Comparison of ENCODE assay signal across 12 mouse cellular contexts in the genomic region with DNA sequence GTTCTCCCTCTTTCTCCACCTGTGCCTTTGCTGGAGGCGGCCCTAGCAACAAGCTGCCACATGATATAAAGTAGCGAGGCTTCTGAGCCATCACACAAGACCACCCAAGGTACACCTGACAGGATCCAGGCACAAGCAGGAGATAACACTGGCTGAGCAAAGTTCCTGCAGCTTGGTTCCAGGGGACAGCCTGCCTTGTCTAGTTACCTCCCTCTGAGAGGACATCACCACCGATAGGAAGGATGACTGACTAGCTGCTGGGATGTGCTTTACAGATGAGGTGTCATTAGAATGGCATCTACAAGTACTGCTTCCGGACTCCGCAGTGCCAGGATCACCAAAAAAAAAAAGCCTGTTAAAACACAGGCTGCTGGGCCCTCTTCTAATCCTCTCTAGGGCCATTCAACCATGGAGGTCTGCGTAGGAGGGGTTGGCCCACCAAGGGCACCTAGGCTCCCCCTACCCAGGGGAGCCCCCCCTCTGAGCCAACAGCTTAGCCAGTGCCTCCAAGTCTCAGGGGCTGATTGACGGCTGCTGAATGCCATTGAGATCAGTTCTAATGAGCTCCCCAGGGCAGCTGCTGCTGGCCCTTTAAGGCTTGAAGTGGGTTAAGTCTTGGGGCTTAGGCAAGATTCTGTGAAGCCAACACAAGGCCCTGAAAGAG.
DNase-seq lines count a peak whose midpoint lies in the region; ATAC-seq and TF ChIP-seq lines count a peak whose summit lies in the region.
"Had no signal": no experiment of that assay in that cellular context is flagged by ENCODE, and none has a peak within 500 bp of the region (broad histone marks: within the 10 kb centered on the region; RNA-seq: fewer than 3 reads in every experiment).

No protein-coding gene starts in this region.

- no peaks in the 10 kb centered on the region for H3K36me3 ChIP-seq in hindbrain, embryonic 10.5 days
- H3K36me3 ChIP-seq in hindbrain, embryonic 16.5 days (ENCODE audit: control insufficient read depth, insufficient read depth, low read length), result no peaks in the 10 kb centered on the region
- no peaks in the 10 kb centered on the region for H3K36me3 ChIP-seq in forebrain, embryonic 10.5 days (replicated peaks)
- H3K36me3 ChIP-seq in limb, embryonic 12.5 days, result no peaks in the 10 kb centered on the region

- ATAC-seq in hindbrain, embryonic 16.5 days, result no peak
- ATAC-seq in Patski, result peak; percentile 80
- peak; percentile 33; the same call in 1 of the 2 replicates for ATAC-seq in limb, embryonic 12.5 days (ENCODE audit: insufficient number of reproducible peaks, insufficient read depth, low FRiP score, low TSS enrichment, low read depth)

- DNase-seq in hindbrain, embryonic 10.5 days (ENCODE audit: low spot score), result peak; percentile 22
- DNase-seq in Patski (ENCODE audit: low read depth, low spot score), result no peak
- DNase-seq in forebrain, embryonic 10.5 days (ENCODE audit: extremely low spot score, low spot score), result peak; percentile 69
- DNase-seq in left cerebral cortex, adult 11 months (ENCODE audit: low spot score), result no peak
- no peak for DNase-seq in spleen, adult 12 weeks (ENCODE audit: low spot score)
- no peak for DNase-seq in heart, postnatal 14 days
- DNase-seq: layer of hippocampus, adult 9-11 months; thymus, adult 2 months had no signal

- no peak overlapping the region for H3K4me2 ChIP-seq in hindbrain, embryonic 16.5 days (ENCODE audit: low read length)
- H3K4me2 ChIP-seq in limb, embryonic 12.5 days, result peak overlapping the region; percentile 17; the same call in 1 of the 2 replicates

- H3K9ac ChIP-seq in hindbrain, embryonic 16.5 days (ENCODE audit: low read depth, low read length), result no peak overlapping the region
- no peak overlapping the region for H3K9ac ChIP-seq in limb, embryonic 12.5 days (replicated peaks)

- H3K27me3 ChIP-seq in hindbrain, embryonic 10.5 days (ENCODE audit: insufficient read depth, poor library complexity, severe bottlenecking), result no peaks in the 10 kb centered on the region
- H3K27me3 ChIP-seq in hindbrain, embryonic 16.5 days (replicated peaks; ENCODE audit: control insufficient read depth, insufficient read depth, low read length), result no peaks in the 10 kb centered on the region
- H3K27me3 ChIP-seq in Patski, result no peaks in the 10 kb centered on the region
- peaks cover 20% of the 10 kb centered on the region for H3K27me3 ChIP-seq in forebrain, embryonic 10.5 days (ENCODE audit: poor library complexity, severe bottlenecking)
- H3K27me3 ChIP-seq in limb, embryonic 12.5 days, result peaks cover 19% of the 10 kb centered on the region
- H3K27me3 ChIP-seq: CH12.LX had no signal

- 10% methylated on average over 7 of the region's 7 CpGs for WGBS in hindbrain, embryonic 10.5 days
- 23% methylated on average over 7 of the region's 7 CpGs for WGBS in hindbrain, embryonic 16.5 days
- WGBS in forebrain, embryonic 10.5 days, result 2% methylated on average over 7 of the region's 7 CpGs
- 9% methylated on average over 7 of the region's 7 CpGs for WGBS in limb, embryonic 12.5 days

- in situ Hi-C loops in Patski (cut with MboI; ENCODE audit: low pct_unique_long_range_greater_than_20kb), result no loop called here

- intact Hi-C loops in heart, postnatal 14 days (cut with DNase I), result no loop called here

- no peak overlapping the region for H3K4me3 ChIP-seq in hindbrain, embryonic 10.5 days
- H3K4me3 ChIP-seq in hindbrain, embryonic 16.5 days (ENCODE audit: low read length), result no peak overlapping the region
- peak overlapping the region; percentile 6; the same call in 1 of the 2 replicates for H3K4me3 ChIP-seq in forebrain, embryonic 10.5 days
- H3K4me3 ChIP-seq in limb, embryonic 12.5 days (replicated peaks), result no peak overlapping the region

- no peak for TF ChIP-seq CTCF in Patski (IDR thresholded peaks at IDR 0.05)

- CTCF ChIA-PET in Patski (lab: Charles Lee), result interaction anchor here (0.8 to 1.3 kb wide), 2 partner anchors 11 to 124 kb away, joined by 3 read pairs; no protein-coding TSS in a partner anchor

- peaks cover 30% of the 10 kb centered on the region for H3K4me1 ChIP-seq in hindbrain, embryonic 10.5 days (replicated peaks)
- H3K4me1 ChIP-seq in hindbrain, embryonic 16.5 days (ENCODE audit: control insufficient read depth, insufficient read depth, low read depth, low read length), result peaks cover 4% of the 10 kb centered on the region
- peaks cover 49% of the 10 kb centered on the region for H3K4me1 ChIP-seq in forebrain, embryonic 10.5 days
- H3K4me1 ChIP-seq in limb, embryonic 12.5 days (replicated peaks), result peaks cover 35% of the 10 kb centered on the region

- no peaks in the 10 kb centered on the region for H3K9me3 ChIP-seq in hindbrain, embryonic 10.5 days
- H3K9me3 ChIP-seq in hindbrain, embryonic 16.5 days (ENCODE audit: control insufficient read depth, low read length), result no peaks in the 10 kb centered on the region
- no peaks in the 10 kb centered on the region for H3K9me3 ChIP-seq in forebrain, embryonic 10.5 days
- no peaks in the 10 kb centered on the region for H3K9me3 ChIP-seq in limb, embryonic 12.5 days

- POLR2A ChIA-PET in Patski (lab: Charles Lee), result interaction anchor here (0.6 kb wide), 1 partner anchor 28 kb away, joined by 3 read pairs; no protein-coding TSS in a partner anchor

- peak overlapping the region; percentile 57 for H3K27ac ChIP-seq in hindbrain, embryonic 10.5 days
- H3K27ac ChIP-seq in hindbrain, embryonic 16.5 days (ENCODE audit: low read depth, low read length), result no peak overlapping the region
- H3K27ac ChIP-seq in forebrain, embryonic 10.5 days, result peak overlapping the region; percentile 79
- peak overlapping the region; percentile 69 for H3K27ac ChIP-seq in limb, embryonic 12.5 days
- H3K27ac ChIP-seq: macrophage had no signal

Comparison
In these comparisons a context has a peak if more than half of its experiments do, and no peak if none do; other contexts are left out.
1. DNase-seq: peak in hindbrain, embryonic 10.5 days (single experiment) and forebrain, embryonic 10.5 days (single experiment); none in Patski (single experiment), left cerebral cortex, adult 11 months (single experiment), spleen, adult 12 weeks (single experiment) and heart, postnatal 14 days (0 of 2).